Mouse (Mus musculus): ENCODE measurements around the gene Cdk6.

GRCm38 (mm10) chr5:3515477-3515876 lies 174.2 kb downstream of the Cdk6 start:
- TF ChIP-seq CHD2 (IDR thresholded peaks at IDR 0.05; ENCODE audit: low read depth, low read length) (no peak), HCFC1 (IDR thresholded peaks at IDR 0.05; ENCODE audit: borderline replicate concordance, insufficient read depth, low read length) (no peak), MAFK (IDR thresholded peaks at IDR 0.05; ENCODE audit: insufficient read depth, low read depth, low read length) (no peak), ZNF384 (IDR thresholded peaks at IDR 0.05; ENCODE audit: low read depth, low read length) (no peak), ZC3H11A (IDR thresholded peaks at IDR 0.05; ENCODE audit: borderline replicate concordance, low read depth, low read length) (no peak)
